Mouse (Mus musculus): ENCODE measurements around the gene Rint1. TPM values are rescaled to one million over a fixed set of nuclear protein-coding genes. Genes with fewer than 3 reads are reported as not detected.

The Rint1 gene
- polyA plus RNA-seq (2021; fragmentation: Nextera tagmentation) = 13.9 and 14.6 TPM in 2 replicates
- long read RNA-seq, experiment 1, transcript Rint1-201 (15 exons, 3,298 nt) = major isoform, 65 of 89 reads
- long read RNA-seq, experiment 1, partial matches to known transcripts = 4 of 89 reads
- long read RNA-seq, experiment 1, other reads (novel, unspliced or antisense) = 10 of 89 reads
- long read RNA-seq, experiment 2, transcript Rint1-201 (15 exons, 3,298 nt) = major isoform, 8 of 17 reads
- long read RNA-seq, experiment 2, partial matches to known transcripts = 5 of 17 reads
- long read RNA-seq, experiment 2, other reads (novel, unspliced or antisense) = 2 of 17 reads

GRCm38 (mm10) chr5:23787536-23788389, at the start of gene Rint1:
TSS of gene Rint1 (plus strand) at chr5:23787711.

GRCm38 (mm10) chr5:23782931-23783877, 4.3 kb upstream of the Rint1 start, which contains the start of gene Pus7:
TSS of gene Pus7 (minus strand) at chr5:23783711.

DNA sequence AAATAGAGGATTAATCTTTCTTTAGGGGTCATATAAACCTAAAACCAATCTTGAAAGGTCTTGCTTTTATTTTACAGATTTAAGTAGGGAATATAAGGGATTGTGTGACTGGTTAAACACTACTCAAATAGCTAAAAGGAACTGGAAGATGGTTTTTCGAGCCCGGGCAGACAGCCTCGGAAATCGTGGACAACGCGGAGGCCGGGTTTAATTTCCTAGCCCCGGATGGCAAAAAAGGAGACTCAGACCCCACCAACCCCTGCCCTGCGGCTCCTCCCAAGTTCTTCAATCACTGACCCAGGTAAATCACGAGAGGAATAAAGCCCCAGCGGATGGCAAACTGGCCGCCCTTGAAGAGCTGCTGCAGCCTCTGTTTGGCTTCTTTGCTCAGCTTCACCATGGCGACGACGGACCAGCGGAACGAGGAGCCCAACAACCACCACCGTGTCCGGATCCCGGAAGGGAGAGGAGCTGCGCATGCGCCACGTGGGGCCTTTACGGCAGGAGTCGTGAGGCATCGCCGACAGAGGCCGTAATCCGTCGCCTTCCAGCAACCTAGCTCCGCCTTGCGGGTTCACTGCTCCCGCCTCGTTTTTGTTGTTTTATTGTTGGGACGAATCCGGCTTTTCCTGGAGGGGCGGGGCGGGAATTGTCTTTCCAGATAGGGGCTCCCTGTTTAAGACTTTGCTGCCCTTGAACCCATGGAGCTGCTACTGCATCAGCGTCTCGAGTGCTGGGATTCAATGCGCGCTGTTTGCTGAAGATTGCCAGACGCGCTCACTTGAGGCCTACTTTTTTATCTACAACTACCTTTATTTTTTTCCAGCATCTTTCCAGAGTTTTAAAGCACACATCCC, 56.4 kb downstream of the Rint1 start, which contains the start of gene Tomm7:
Gene Tomm7, minus strand, starts transcription at position 488 of the 857 bp plus-strand sequence.

Other genes starting within 250 kb of the Rint1 start
- 134 and 159 TPM in 2 replicates for gene Srpk2, start 103.1 kb upstream of the Rint1 start, polyA plus RNA-seq (2021; fragmentation: Nextera tagmentation)
- gene Pus7, start 4.0 kb upstream of the Rint1 start, polyA plus RNA-seq (2021; fragmentation: Nextera tagmentation) = 5.2 and 5.4 TPM in 2 replicates
- gene Tomm7, start 56.5 kb downstream of the Rint1 start, polyA plus RNA-seq (2021; fragmentation: Nextera tagmentation) = 236 and 245 TPM in 2 replicates
- gene Fam126a, start 243.0 kb downstream of the Rint1 start, polyA plus RNA-seq (2021; fragmentation: Nextera tagmentation) = 2.5 and 3.5 TPM in 2 replicates

All from left cerebral cortex, adult 6 months (tissue).